Mouse (Mus musculus) right cerebral cortex, postnatal 25 days (tissue): ENCODE data around the gene Pipox.

ENCODE experiments used
- DNase-seq: peaks from one replicate; pipeline ENCODE4 v3.0.0; 2022

Gene Pipox

DNA sequence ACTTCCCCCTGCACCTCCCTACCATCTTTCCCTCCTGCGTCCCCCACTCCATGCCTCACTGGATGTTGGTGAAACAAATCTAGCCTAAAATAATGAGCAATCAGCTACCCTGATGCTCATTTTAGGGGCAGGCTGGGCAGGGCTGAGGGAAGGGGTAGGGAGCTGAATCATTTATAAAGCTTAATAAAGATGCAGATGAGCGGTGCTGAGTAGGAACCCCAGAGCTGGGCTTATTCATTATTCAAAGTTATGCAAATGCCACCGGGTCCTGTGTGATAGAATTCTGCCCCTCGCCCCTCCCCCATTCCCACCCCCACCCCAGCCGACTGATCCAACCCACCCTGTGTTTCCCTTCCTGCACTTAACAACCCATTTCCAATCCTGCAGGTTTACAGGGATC lies 18.6 kb downstream of the Pipox start:
- no peak for DNase-seq

DNA sequence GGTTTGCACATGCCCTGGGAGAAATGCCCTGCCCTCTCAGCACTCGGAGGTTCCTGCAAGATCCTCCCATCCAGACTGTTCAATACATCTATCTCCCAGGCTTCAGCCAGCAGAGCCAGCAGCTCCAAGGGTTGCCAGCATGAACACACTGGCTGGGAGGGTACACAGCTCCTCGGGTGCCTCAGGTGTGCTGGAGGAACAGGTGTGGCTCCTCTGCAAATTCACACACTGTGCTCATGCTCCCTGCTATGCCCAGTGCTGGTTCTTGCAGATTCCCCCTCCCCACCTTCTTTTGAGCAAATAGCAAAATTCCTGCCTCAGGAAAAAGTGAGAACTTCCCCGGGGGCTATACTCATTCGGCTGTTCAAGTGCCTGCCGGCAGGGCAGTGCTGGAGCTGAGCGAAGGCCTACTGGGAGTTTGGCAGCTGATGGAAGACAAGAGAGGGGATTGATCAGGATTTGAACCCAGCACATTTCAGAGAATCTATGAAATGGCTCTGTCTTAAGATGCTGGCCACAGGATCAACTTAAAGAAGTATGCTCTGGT lies 19.1 kb downstream of the Pipox start:
- no peak for DNase-seq

DNA sequence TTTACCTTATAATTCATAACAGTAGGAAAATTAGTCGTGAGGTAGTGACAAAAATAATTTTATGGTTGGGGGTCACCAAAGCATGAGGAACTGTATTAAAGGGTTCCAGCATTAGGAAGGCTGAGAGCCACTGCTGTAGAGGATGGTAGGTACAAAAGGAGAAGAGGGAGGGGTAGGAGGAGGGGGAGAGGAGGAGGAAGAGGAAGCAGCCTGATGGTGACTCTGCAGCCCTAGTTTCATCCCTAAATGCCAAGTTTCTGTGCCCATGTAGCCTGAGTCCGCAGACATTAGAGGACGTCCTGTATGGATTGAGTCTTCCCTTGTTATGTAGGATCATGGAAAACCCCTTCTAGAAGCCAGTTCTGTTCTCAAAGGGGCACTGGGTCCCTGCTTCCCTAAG lies 20.8 kb downstream of the Pipox start:
- DNase-seq, result no peak

DNA sequence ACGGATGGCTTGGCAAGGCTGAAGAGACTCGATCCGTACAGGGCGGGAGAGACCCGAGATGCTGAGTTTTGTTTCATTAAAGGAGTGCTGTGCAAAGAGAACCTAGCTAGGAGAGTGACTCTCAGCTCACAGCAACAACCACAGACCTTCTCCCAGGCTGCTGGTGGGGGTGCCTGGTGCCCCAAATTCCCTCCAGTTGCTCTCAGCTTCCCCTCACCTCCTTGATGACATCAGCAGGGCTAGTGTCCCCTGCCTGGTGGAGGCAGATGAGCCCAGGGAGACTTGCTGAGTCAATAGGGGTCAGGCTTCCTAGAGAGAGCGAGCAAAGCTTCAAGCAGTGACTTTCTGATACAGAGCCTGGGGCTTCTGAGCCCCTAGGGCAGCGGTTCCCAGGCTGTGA lies 21.2 kb downstream of the Pipox start:
- no peak for DNase-seq

DNA sequence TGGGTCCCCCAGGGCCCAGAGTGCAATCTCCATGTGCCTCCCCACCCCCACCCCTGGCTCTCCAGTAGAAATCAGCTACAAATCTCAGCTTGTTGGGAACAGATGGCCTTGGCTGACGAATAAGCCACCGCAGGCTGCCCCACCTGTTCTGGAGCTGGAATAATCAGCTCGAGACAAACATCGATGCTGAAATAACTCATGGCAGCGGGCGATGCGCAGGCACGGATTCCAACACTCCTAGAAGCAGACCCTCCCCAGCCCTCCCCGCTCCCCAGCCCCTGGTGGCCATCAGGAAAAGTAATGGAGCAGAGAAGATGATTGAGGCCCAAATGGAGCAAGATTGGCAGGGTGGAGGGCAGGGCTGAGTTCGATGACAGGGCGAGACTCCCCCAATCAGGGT lies 21.7 kb downstream of the Pipox start:
- peak; percentile 75 for DNase-seq

DNA sequence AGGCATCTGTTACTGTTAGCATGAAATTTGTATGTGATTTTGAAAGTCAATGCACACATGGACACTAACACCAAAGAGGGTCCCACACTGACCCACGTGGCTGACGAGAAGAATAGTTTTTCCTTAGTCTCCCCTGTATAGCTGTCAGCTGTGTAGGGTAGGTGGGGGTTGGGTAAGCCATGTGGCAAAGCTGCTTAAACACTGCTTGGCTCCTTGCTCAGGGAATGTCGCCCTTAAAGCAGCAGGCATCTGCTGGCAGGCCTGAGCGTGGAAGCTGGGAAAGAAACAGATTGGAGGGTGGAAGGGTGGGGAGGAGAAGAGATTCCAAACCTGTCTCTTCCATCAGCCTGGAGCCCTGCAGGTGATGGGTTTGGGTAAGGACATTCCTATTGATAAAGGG lies 22.5 kb downstream of the Pipox start:
- peak; percentile 78 for DNase-seq

DNA sequence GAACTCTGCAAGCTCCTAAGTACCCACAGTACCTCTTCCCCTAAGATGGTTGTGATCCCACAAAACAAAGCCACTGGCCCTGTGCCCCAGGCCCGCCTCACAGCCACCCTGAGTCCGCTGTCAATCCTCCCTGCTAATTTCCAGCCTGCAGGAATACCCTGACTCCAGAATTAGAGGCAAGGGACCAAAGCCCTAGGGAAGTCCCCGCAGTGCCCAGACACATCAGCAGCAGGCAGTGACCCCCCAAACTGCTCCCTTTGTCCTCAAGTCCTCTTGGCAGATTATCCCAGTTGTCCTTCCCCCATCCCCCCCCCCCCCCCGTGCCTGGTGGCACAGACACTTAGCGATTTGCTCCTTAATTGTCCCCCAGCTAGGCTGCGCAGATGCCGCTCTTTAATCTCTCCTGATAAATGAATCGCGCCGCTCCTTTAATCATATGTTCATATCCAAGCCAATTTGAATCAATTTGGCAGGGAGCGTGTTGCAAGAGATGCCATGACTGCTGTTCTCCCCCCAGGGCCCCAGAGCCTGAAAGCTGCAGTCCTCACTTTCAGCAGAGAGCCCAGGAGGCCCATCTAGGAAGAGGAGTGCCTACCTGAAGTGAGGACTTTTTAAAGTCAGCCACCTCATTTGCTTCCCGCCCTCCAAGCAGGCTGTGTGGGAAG lies 26.3 kb downstream of the Pipox start:
- no peak for DNase-seq

DNA sequence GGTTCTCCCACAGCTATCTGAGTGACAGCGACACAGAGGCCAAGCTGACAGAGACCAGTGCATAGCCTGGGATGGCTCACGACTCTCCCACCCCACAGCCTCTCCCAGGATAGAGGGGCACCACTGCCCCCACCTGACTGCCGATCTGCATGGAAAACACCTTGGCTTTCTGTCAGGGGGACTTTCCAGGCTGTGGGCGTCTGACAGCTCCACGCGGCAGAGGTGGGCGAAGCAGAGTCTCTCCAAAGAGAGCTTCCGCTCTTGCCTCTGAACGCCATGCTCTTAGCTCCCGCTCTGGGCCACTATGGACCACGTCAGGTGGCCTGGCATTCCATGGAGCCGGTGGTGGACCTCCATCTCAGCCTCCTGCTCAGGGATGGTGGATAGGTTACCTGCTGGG lies 29.1 kb downstream of the Pipox start:
- DNase-seq, result no peak

DNA sequence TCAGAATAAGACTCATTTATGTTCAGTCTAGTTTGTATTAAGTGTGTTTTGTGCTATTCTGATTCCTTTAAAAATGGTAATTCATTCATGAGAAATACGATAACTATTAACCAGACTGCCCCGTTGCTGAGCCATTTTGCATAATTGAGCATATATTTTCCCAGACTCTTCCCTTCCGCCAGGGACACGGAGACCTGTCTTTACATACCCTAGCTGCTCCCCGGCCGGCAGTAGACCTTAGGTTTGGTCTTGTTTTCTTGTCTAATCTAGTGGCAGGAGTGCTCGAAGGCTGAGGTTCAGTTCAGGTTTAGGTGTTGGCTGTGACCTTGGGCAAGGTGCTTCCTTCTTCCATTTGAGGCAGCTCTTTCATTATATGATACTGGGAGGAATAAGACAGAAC lies 31.0 kb downstream of the Pipox start:
- no peak for DNase-seq

DNA sequence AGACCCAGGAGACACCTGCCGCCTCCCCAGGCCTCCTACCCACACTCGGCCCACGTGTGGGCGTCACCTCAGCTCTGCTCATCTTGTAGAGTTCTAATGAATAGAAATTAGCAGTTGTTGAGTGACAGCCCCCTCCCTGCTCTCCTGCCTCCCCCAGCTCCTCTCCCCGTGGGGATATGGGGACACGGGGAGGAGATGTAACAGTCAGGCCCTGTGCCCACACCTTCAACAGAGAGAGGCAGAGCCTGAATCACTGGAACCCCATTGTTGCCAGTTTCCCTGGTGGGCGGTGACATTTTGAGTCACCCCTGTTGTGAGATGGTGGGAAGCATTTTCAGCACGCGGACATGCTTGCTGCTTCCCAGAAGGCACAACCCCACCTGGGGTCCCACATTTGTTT lies 32.9 kb downstream of the Pipox start:
- no peak for DNase-seq

DNA sequence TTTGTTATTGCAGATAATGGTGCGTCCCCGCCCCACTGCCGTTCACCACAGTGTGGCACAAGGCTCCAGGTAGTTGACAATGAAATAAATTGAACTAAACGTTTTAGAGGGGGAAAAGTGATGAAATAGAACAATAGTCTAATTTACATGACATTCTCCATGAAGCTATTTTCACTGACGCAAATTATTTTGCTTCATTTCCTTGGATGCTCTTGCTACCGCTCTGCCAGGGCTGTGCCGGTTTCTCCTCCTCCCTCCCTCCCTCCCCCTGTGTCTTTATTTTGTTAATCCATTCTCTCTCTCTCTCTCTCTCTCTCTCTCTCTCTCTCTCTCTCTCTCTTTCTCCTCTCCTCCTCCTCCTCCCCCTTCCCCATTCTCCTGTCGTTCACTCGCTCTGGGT lies 35.3 kb downstream of the Pipox start:
- DNase-seq, result no peak

DNA sequence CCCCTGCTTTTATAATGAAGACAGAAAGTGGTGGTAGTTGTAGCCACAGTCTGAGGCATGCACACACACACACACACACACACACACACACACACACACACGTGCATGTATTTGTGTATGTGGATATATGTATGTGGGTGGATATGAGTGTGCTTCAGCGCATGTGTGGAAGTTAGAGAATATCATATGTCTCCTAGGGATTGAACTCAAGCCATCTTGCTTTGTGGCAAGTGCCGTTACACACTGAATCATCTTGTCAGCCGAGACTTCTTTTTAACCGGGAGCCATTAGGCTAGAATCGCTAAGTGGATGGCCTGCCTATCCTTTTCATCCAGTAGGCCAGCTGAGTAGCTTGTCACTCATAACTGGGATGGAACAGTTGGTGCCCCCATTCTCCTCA lies 36.8 kb downstream of the Pipox start:
- no peak for DNase-seq

DNA sequence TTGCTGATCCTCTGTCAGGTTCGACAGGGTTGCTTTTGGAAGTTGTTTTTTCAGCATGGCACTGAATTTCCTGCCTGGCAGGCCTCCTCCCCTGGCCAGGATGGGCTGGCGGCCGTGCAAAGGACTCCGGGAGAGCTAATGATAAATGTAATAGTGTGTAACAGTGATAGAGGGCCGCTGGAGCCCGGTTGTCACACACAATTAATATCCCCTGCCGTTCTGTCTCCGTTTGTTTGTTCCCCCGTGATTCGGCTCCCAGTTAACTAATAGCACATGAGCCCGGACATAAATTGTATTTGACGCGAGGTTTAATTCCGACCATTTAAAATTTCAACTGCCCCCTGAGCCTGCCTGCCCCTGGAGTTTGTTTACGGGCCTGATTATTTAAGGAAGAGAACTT lies 38.5 kb downstream of the Pipox start:
- DNase-seq, result no peak

DNA sequence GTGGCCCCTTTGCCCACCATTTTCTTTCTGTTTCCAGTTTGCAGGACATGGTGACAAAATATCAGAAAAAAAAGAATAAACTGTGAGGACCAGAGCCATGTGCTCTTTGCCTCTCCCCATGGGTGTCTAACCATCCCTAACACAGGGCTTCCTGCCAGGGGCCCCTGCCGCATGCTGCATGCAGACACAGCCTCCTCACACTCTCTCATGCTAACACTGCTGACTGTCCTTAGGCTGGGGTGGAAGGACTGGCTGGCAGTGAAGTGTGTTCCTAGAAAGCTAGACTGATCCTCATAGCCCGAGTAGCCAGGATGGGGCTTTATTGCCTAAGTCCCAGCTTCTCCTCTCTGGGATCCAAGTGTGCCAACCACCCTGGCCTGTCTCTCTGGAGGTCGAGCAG lies 39.3 kb downstream of the Pipox start:
- no peak for DNase-seq

DNA sequence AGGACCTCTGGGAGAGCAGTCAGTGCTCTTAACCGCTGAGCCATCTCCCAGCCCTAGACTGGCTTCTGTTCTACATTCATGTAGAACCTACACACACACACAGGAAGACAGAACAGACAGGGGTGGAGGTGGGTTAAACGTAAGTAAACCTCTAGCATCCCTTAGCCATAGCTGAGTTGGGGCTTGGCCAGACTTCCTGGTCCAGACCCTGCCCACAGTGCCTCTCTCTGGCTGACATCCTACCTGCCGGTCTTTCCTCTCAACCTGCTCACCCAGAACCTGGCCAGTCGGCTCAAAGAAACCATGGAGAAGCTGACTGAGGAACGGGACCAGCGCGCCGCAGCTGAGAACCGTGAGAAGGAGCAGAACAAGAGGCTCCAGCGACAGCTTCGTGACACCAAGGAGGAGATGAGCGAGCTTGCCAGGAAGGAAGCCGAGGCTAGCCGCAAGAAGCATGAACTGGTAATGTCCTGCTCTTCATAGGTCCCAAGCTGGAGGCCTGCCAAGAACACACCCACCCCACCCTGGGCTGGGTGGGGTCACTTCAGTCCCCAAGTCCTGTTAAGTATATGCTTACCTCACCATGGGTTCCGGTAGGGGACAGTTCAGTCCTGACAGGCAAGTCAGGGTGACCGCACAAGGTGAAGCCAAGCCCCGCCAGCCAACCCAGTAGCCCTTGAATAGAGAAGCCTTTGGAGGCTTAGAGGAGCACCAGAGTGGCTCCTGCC lies 40.8 kb downstream of the Pipox start:
- no peak for DNase-seq

DNA sequence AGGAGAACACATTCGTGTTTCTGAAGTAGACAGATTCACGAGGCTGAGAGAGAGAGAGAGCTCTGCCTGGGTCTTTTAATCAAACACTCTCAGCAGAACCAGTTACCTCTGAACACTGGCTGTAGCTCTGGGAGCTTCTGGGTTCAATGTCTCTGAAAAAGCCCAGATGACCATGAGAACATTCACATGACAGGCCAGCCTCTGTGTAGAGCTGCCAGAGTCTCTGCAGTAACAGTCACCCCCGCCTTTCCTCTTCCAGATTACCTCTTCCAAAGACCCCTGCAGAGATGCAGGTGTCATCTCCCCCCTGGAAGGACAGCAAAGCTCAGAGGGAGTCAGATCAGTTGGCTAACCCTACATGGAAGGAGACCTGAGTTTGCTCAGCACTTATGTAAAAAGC lies 41.7 kb downstream of the Pipox start:
- no peak for DNase-seq

DNA sequence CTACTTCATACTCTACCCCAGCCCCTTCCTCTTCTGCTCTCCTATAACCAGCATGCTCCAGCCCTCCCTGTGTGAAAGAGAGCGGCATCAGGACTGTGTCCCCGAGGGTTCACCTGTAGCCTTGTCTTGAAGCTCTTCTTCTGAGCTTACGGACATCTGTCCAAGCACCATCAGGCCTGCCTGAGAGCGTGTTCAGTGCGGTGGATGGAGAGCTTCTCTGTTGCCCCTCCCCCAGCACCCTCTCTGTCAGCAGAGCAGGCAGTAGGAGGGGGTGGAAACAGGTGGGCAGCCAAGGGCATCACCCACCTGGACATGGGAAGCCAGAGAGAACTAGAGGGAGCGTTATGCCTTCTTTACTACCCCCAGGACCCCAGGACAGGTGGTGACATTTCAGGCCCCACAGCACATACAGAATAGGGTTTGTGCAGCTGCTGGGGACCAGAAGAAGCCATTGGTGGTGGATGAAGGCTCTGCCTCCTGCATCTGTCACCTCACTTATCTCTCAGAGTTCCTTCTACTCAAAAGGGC lies 42.3 kb downstream of the Pipox start:
- DNase-seq, result no peak

DNA sequence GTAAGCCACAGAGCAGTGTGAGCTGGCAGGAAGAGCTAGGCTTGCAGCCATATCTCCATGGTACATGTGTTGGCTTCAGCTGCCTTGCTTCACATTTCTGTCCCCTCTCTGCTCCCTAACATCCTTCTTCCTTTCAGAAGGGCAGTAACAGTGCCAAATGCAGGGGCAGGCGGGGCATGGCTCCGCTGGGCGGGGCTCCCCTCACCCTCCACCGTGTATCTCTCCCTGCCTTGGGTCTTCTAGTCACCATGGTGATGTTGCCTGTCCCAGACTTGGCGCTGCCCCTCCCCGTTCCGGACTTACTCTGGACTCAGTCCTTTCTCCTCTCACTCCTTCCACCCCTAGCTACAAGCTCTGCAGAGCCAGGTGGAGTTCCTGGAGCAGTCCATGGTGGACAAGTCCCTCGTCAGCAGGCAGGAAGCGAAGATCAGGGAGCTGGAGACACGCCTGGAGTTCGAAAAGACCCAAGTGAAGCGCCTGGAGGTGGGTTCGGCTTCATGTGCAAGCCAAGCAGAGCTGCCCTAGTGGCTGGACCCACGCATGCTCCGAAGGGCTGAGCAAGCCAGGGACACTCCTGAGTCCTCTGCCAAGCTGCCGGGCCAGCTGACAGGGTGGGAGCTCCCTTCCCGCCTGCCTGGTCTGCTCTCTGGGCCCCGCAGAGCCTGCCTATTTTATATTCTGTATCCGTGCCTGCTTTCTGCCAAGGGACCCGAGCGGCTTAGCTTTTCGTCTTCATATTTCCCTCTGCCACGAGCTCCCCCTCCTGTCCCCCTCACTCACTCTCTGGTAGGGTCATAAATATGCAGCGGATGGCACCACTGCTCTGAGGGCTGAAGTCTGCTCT lies 43.3 kb downstream of the Pipox start:
- peak; percentile 67 for DNase-seq

DNA sequence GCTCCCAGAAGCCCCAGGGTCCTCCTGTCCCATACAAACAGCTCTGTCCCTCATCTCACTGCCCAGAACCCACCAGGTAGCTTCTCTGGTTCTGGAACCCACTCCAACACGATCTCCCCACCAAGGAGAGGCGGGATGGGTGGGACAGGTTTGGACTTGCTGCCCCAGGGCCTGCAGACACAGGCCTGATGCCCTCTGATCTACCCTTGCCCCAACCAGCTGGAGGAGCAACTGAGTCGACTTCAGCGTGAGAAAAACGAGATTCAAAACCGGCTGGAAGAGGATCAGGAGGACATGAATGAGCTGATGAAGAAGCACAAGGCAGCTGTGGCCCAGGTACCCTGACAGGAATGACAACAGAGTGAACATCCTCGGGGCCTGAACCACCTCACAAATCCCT lies 44.7 kb downstream of the Pipox start:
- no peak for DNase-seq

DNA sequence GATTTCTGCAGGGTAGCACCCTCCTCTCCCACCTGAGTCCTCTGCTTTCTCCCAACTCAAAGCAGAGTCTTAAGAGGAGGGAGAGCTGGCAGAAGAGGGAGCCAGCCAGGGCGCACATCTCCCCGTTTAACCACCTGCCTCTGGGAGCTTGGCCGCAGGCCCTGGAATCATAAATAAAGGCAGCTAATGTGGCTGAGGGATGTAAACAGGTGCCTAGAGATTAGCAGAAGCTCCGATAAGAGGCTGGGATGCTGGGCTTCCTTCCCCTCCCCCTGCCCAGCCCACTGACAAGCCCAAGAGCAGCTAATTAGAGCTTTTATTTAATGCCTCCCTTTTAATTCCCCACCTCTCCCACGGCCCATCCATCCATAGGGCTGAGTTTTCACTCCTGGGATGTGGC lies 45.8 kb downstream of the Pipox start:
- DNase-seq, result no peak

DNA sequence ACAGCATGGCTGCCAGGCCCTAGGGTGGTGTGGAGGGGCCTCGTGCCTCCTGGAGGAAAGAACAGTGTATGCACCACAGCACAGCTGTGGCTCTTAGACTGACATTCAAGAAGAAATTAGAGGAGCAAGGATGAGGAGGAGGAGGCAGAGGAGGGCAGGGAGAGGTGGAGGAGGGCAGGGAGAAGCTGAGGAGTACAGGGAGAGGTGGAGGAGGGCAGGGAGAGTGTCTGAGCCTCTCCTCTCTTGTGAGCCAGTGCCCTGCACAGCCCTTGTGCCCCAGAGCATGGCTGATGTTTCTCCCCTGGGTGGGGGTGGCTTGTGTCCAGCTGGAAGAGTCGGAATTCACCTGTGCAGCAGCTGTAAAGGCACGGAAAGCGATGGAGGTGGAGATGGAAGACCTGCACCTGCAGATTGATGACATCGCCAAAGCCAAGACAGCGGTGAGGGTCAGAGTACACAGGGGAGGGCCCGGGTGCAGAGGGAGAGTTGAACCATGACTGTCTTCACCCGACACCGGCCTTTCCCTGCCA lies 46.2 kb downstream of the Pipox start:
- no peak for DNase-seq

DNA sequence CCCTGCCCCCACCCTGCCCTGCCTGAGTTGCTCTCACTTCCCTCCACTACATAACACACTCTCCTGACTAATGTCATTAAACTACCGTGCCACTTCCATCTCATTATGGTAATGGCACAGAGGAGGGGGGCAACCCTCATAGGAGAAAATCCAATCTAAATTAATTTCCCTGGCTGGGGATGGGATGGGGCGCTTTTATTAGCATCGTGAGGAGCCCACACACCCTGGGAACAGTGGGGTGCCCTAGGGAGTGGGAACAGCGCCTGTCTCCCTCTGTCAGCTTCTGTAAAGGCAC lies 50.0 kb downstream of the Pipox start:
- no peak for DNase-seq
